8 mouse cellular contexts compared by ENCODE assay signal in the genomic region with DNA sequence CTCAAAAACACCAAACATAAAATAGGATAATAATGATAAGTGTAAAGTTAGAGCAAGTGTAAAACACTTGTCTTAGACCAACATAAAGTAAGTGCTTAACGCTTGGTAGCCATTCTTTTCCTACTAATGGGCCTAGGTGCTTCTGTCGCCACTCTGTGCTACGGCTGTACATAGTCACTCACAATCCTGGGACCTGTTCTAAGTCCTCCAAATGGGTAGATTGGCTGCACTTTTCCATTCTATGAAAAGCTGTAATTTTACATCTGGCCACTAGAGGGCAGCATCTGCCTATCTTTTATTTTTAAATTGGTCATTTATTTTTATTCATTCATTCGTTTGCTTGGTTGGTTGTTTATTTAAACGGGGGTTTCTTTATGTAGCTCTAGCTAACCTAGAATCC. TPM values are rescaled to one million over a fixed set of nuclear protein-coding genes. Genes with fewer than 3 reads are reported as not detected.
A peak's percentile ranks its signal among the peaks of the same experiment; 100 is the strongest.
DNase-seq lines count a peak whose midpoint lies in the region; ATAC-seq and TF ChIP-seq lines count a peak whose summit lies in the region.
"Had no signal": no experiment of that assay in that cellular context is flagged by ENCODE, and none has a peak within 500 bp of the region (broad histone marks: within the 10 kb centered on the region; RNA-seq: fewer than 3 reads in every experiment).

No protein-coding gene starts in this region.

- H3K9me3 ChIP-seq in hindbrain, embryonic 13.5 days: no peaks in the 10 kb centered on the region
- 0 out of 2 replicates have a peak, but pooled peaks cover 3% of the 10 kb centered on the region for H3K9me3 ChIP-seq in hindbrain, embryonic 12.5 days (replicated peaks)
- peaks cover 4% of the 10 kb centered on the region for H3K9me3 ChIP-seq in E14TG2a.4 (ENCODE audit: low read length)

- peak; percentile 71 for DNase-seq in 416B (ENCODE audit: low read depth)
- DNase-seq in induced T-regulatory cell, adult 2 months (ENCODE audit: low read depth): peak; percentile 64
- DNase-seq in adrenal gland, postnatal 36 days: no peak
- DNase-seq in cerebellum, adult 11 months: no peak
- DNase-seq: spleen, adult 18-20 months had no signal

- peak overlapping the region; percentile 30; the same call in 1 of the 2 replicates for H3K4me2 ChIP-seq in hindbrain, embryonic 13.5 days
- no peak overlapping the region; the same call in 1 of the 2 replicates for H3K4me2 ChIP-seq in hindbrain, embryonic 12.5 days (replicated peaks)

- peak; percentile 77 for TF ChIP-seq CTCF in E14TG2a.4 (conservative IDR thresholded peaks at IDR 0.05; ENCODE audit: low read length)

- H3K27me3 ChIP-seq in hindbrain, embryonic 13.5 days: 0 out of 2 replicates have a peak, but pooled peaks cover 3% of the 10 kb centered on the region
- no peaks in the 10 kb centered on the region for H3K27me3 ChIP-seq in hindbrain, embryonic 12.5 days
- peaks cover 6% of the 10 kb centered on the region; the same call in 1 of the 2 replicates for H3K27me3 ChIP-seq in E14TG2a.4 (ENCODE audit: insufficient read depth, low read length)

- H3K9ac ChIP-seq in hindbrain, embryonic 13.5 days: no peak overlapping the region
- no peak overlapping the region for H3K9ac ChIP-seq in hindbrain, embryonic 12.5 days

- 9% methylated on average over 5 of the region's 5 CpGs for WGBS in hindbrain, embryonic 13.5 days
- 12% methylated on average over 5 of the region's 5 CpGs for WGBS in hindbrain, embryonic 12.5 days

- H3K4me3 ChIP-seq in hindbrain, embryonic 13.5 days: no peak overlapping the region
- no peak overlapping the region for H3K4me3 ChIP-seq in hindbrain, embryonic 12.5 days
- H3K4me3 ChIP-seq in E14TG2a.4 (replicated peaks; ENCODE audit: low read length): no peak overlapping the region

- H3K27ac ChIP-seq in hindbrain, embryonic 13.5 days: no peak overlapping the region
- no peak overlapping the region for H3K27ac ChIP-seq in hindbrain, embryonic 12.5 days

- no peaks in the 10 kb centered on the region for H3K36me3 ChIP-seq in hindbrain, embryonic 13.5 days
- H3K36me3 ChIP-seq in hindbrain, embryonic 12.5 days: no peaks in the 10 kb centered on the region
- H3K36me3 ChIP-seq in E14TG2a.4 (ENCODE audit: insufficient read depth, low read length): no peaks in the 10 kb centered on the region

- ATAC-seq in hindbrain, embryonic 13.5 days (ENCODE audit: low FRiP score): no peak
- ATAC-seq in hindbrain, embryonic 12.5 days (ENCODE audit: low FRiP score): no peak

- no peaks in the 10 kb centered on the region for H3K4me1 ChIP-seq in hindbrain, embryonic 13.5 days (replicated peaks)
- H3K4me1 ChIP-seq in hindbrain, embryonic 12.5 days: no peaks in the 10 kb centered on the region
- H3K4me1 ChIP-seq in E14TG2a.4 (replicated peaks; ENCODE audit: low read depth, low read length): peaks cover 12% of the 10 kb centered on the region

RNA-seq across cellular contexts. Expression of gene Zfp36l1, which starts 44.9 kb away (rescaled TPM):
- 44.6 and 53.1 TPM in 2 replicates for polyA plus RNA-seq in hindbrain, embryonic 13.5 days (2015; fragmentation: Nextera tagmentation; extraction: Ambion mirVana)
- 87.2 and 92.3 TPM in 2 replicates for polyA plus RNA-seq in hindbrain, embryonic 12.5 days (2016; fragmentation: Nextera tagmentation; extraction: Ambion mirVana)
- 100 to 1,000 TPM; 230 to 283 TPM for total RNA-seq in adrenal gland, postnatal 36 days (2021)

Comparison
In these comparisons a context has a peak if more than half of its experiments do, and no peak if none do; other contexts are left out.
1. DNase-seq: peak in 416B (single experiment) and induced T-regulatory cell, adult 2 months (single experiment); none in adrenal gland, postnatal 36 days (0 of 2) and cerebellum, adult 11 months (single experiment).